Mouse (Mus musculus) mesoderm, embryonic 11.5 days (tissue): ENCODE measurements around the gene Zfy2.

ENCODE experiments used
- DNase-seq: peaks from one replicate; pipeline ENCODE4 v3.0.0-alpha.2; 2012; ENCODE audit warnings: low read depth, low spot score

Zfy2 gene

GRCm38 (mm10) chrY:2170309-2170708 is at the start of gene Zfy2:
Gene Zfy2, minus strand, starts transcription at chrY:2170409.
- DNase-seq: no peak
